Mouse (Mus musculus): ENCODE measurements around the gene Col4a1. TPM values are rescaled to one million over a fixed set of nuclear protein-coding genes. Genes with fewer than 3 reads are reported as not detected.

The Col4a1 gene
- polyA plus RNA-seq, 1 experiment from 2014 or later = 79.3 TPM

DNA sequence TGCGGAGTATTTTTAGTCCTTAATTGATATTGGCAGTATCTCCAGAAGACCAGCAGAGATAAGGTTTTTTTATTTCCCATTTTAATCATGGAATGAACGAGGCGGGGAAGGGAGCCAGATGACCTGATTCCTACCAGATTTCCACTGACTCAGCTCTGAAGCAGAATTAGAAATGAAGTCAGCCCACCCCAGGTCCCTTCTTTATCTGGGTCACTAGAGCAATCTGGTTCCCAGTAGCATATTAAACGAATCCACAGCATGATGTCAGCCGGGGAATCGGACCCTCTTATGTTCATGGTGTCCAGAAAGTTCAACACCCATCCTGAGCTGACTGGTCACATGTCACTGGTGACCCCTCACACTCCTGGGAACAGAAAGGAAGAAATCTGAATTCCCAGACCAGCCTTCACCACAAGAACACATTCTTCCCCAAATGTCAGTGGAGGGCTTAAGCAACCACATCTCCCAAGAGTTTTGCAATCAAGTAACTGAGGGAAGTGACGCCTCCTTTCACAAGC lies 63.0 kb downstream of the Col4a1 start:
- 75% methylated on average over 7 of the region's 7 CpGs for WGBS
- H3K27me3 ChIP-seq (replicated peaks) = no peaks in the 10 kb centered on the region
- no peak overlapping the region for H3K27ac ChIP-seq (replicated peaks)
- H3K9me3 ChIP-seq (replicated peaks) = no peaks in the 10 kb centered on the region
- H3K9ac ChIP-seq (replicated peaks) = no peak overlapping the region
- ATAC-seq (ENCODE audit: low FRiP score) = no peak
- H3K4me1 ChIP-seq = peaks cover 14% of the 10 kb centered on the region
- H3K4me3 ChIP-seq (replicated peaks) = no peak overlapping the region
- H3K36me3 ChIP-seq = no peaks in the 10 kb centered on the region
- H3K4me2 ChIP-seq = no peak overlapping the region

DNA sequence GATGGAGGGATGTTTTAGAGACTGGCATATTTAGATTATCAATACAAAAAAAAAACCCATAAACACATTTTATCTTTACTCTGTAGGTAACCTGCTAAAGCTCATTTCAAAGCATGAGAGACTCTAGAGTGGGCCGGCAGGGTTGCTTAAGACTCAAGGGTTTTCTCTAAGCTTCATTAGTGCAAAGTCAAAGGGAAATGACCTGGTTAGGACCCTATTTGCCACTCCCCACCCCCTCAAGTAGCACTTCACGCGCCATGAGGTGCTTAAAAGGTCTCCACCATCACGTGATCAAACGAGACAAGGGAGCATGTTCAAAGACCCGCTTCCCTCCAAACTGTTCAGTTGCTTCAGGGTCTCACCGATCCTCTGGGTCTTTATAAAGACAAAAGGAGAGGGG lies 63.9 kb downstream of the Col4a1 start:
- 60% methylated on average over 7 of the region's 7 CpGs for WGBS
- no peak overlapping the region for H3K27ac ChIP-seq (replicated peaks)

DNA sequence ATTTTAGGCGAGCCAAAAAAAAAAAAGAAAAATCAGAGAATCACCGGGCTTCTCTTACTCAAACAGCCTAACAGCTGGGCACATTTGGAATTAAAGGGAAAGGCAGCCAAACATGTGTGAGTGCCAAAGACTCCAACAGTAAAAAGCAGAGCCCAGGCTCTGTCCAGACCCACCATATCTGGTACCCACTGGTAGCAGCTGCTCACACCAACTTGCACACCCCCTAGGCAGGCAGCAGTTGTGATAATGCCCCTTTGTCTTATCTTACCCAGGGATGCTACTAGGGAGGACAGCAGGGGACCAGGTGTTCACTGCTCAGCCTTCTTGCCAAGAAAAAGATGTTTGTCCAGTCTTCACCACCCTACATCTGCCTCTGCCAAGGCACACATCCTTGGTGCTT lies 71.1 kb downstream of the Col4a1 start:
- Histone ChIP-seq H3K4me3 (replicated peaks) (no peak overlapping the region), H3K9ac (replicated peaks) (no peak overlapping the region), H3K9me3 (replicated peaks) (no peaks in the 10 kb centered on the region), H3K27me3 (replicated peaks) (no peaks in the 10 kb centered on the region), H3K4me2 (no peak overlapping the region), H3K4me1 (no peaks in the 10 kb centered on the region), H3K27ac (replicated peaks) (no peak overlapping the region), H3K36me3 (no peaks in the 10 kb centered on the region)
- ATAC-seq (ENCODE audit: low FRiP score) = no peak
- 61% methylated on average over 2 of the region's 2 CpGs for WGBS

More for the DNA sequence above, 63.9 kb downstream of the Col4a1 start:
- H3K4me2 ChIP-seq = no peak overlapping the region
- H3K4me1 ChIP-seq = peaks cover 14% of the 10 kb centered on the region
- no peak overlapping the region for H3K9ac ChIP-seq (replicated peaks)
- H3K27me3 ChIP-seq (replicated peaks) = no peaks in the 10 kb centered on the region
- H3K9me3 ChIP-seq (replicated peaks) = no peaks in the 10 kb centered on the region
- H3K36me3 ChIP-seq = no peaks in the 10 kb centered on the region
- no peak for ATAC-seq (ENCODE audit: low FRiP score)
- no peak overlapping the region for H3K4me3 ChIP-seq (replicated peaks)

DNA sequence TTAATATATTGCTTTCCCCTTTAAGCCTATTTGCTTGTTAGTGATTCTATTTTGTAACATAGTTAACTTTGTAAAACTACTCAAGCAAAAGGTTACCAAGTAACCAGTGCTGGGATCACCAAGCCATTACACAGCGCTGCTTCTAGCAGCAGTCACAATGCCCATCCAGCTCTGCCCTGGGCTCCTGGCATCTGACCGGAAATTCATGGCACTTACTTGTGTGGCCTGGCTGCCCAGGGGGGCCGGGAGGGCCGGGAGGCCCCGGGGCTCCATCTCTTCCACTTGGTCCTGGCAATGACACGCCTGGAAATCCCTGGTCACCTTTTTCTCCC lies 77.8 kb downstream of the Col4a1 start:
- H3K4me1 ChIP-seq = 0 out of 2 replicates have a peak, but pooled peaks cover 3% of the 10 kb centered on the region
- H3K9me3 ChIP-seq (replicated peaks) = no peaks in the 10 kb centered on the region
- H3K27me3 ChIP-seq (replicated peaks) = no peaks in the 10 kb centered on the region
- H3K9ac ChIP-seq (replicated peaks) = no peak overlapping the region
- H3K36me3 ChIP-seq = no peaks in the 10 kb centered on the region
- no peak for ATAC-seq (ENCODE audit: low FRiP score)
- 43% methylated on average over 6 of the region's 6 CpGs for WGBS
- no peak overlapping the region for H3K27ac ChIP-seq (replicated peaks)
- H3K4me3 ChIP-seq (replicated peaks) = no peak overlapping the region
- no peak overlapping the region for H3K4me2 ChIP-seq

DNA sequence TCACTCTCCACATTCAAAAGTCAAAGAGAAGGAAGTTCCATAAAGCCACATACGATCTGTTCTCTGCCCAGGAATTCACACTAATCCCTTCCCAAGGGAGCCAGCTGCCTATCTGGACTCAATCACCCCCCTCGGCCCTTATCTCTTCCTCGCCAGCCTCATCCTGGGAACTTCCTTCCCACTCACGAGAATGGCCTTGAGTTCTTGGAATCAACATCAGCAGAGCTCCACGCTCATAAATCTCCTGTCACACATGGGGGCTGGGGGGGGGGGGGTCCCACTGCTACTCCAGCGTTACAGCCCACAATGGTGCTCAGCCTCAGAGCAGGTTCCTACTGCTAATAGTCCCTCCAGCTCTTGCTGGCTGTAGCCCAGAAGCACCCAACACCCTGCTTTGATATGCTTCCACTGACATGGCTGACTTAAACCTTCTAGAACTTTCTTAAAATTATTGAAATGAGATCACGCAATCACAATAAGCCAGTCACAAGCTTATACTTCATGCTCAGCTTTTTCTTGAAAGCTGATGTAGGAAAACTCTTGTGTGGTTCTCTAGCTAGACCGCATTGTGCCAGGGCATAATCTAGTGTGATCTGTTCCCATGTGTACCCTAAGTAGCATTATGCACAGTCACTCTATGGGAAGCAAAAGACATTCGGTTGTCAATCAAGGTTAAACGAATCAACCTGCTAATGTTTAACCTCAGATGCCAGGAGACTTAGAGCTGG lies 78.3 kb downstream of the Col4a1 start:
- Histone ChIP-seq H3K9me3 (replicated peaks) (no peaks in the 10 kb centered on the region), H3K4me3 (replicated peaks) (no peak overlapping the region), H3K27ac (replicated peaks) (no peak overlapping the region), H3K4me2 (no peak overlapping the region), H3K27me3 (replicated peaks) (no peaks in the 10 kb centered on the region), H3K4me1 (0 out of 2 replicates have a peak, but pooled peaks cover 3% of the 10 kb centered on the region), H3K36me3 (no peaks in the 10 kb centered on the region), H3K9ac (replicated peaks) (no peak overlapping the region)
- no peak for ATAC-seq (ENCODE audit: low FRiP score)
- 40% methylated on average over 10 of the region's 10 CpGs for WGBS

DNA sequence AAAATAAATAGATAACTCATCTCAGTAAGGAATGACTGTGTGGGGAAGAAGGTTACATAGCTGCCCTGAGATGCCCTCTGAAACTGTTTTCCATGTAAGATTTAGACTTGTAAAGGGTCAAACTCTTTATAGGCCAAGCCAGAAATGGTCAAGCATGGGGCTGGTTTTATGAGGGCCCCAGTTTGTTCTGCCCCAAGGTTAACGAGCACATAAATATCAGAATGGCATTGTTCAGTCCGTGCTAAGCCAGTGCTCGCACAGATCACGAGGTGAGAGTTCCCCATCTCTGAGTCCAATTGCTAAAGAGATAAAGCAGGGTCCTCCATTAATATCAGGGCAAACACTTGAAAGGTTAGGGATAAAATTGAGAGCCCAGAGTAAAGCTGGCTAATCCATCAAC lies 79.6 kb downstream of the Col4a1 start:
- 37% methylated on average over 4 of the region's 4 CpGs for WGBS
- H3K9ac ChIP-seq (replicated peaks) = no peak overlapping the region
- H3K27me3 ChIP-seq (replicated peaks) = no peaks in the 10 kb centered on the region
- no peaks in the 10 kb centered on the region for H3K9me3 ChIP-seq (replicated peaks)
- H3K27ac ChIP-seq (replicated peaks) = no peak overlapping the region
- H3K36me3 ChIP-seq = no peaks in the 10 kb centered on the region
- no peak for ATAC-seq (ENCODE audit: low FRiP score)
- no peak overlapping the region for H3K4me3 ChIP-seq (replicated peaks)
- 0 out of 2 replicates have a peak, but pooled peaks cover 3% of the 10 kb centered on the region for H3K4me1 ChIP-seq
- H3K4me2 ChIP-seq = no peak overlapping the region

DNA sequence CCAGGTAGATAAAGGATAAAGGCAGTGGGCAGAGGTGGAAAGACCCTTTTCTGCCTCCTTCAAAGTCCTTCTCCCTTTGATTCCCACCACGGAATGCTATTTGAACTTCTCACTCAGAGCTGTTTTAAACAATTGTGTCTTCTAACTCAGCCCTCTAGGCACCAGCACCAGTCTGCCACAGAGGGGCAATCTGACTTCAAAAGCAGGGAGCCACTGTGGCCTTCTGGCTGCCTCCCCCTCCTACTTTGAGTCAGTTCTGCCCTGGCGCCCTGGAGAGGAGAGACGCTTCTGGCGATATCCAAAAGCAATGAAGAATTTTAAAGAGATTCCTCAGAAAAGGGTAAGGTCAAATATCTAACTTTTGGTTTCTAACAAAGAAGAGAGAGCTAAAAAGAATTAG lies 82.3 kb downstream of the Col4a1 start:
- 21% methylated on average over 4 of the region's 4 CpGs for WGBS
- Histone ChIP-seq H3K9me3 (replicated peaks) (no peaks in the 10 kb centered on the region), H3K4me1 (0 out of 2 replicates have a peak, but pooled peaks cover 5% of the 10 kb centered on the region), H3K9ac (replicated peaks) (no peak overlapping the region), H3K36me3 (no peaks in the 10 kb centered on the region), H3K4me3 (replicated peaks) (no peak overlapping the region), H3K4me2 (no peak overlapping the region), H3K27me3 (replicated peaks) (no peaks in the 10 kb centered on the region), H3K27ac (replicated peaks) (no peak overlapping the region)
- no peak for ATAC-seq (ENCODE audit: low FRiP score)

DNA sequence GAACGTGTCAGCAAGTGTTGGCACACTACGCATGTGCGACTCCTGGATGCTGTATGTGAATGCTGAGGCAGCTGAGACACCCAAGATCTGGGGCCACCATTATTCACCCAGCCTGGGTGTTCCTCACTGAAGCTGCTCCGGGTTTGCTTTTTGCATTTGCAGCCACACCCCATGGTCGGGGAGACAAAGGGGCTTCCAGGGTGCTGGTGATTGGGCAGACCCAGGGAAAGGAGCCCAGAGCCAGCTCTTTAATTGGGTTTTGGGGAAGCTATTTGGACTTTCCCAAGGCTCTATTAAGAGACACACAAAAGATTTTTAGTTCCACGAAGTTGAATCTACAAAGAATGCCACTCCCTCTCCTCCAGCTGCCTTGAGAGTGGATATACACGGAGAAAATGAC lies 85.2 kb downstream of the Col4a1 start:
- no peak overlapping the region for H3K4me3 ChIP-seq (replicated peaks)
- no peak overlapping the region for H3K27ac ChIP-seq (replicated peaks)
- H3K27me3 ChIP-seq (replicated peaks) = no peaks in the 10 kb centered on the region
- 0 out of 2 replicates have a peak, but pooled peaks cover 2% of the 10 kb centered on the region for H3K4me1 ChIP-seq
- H3K9ac ChIP-seq (replicated peaks) = no peak overlapping the region
- H3K9me3 ChIP-seq (replicated peaks) = no peaks in the 10 kb centered on the region
- H3K36me3 ChIP-seq = no peaks in the 10 kb centered on the region
- no peak overlapping the region for H3K4me2 ChIP-seq
- WGBS = 47% methylated on average over 7 of the region's 7 CpGs
- no peak for ATAC-seq (ENCODE audit: low FRiP score)

DNA sequence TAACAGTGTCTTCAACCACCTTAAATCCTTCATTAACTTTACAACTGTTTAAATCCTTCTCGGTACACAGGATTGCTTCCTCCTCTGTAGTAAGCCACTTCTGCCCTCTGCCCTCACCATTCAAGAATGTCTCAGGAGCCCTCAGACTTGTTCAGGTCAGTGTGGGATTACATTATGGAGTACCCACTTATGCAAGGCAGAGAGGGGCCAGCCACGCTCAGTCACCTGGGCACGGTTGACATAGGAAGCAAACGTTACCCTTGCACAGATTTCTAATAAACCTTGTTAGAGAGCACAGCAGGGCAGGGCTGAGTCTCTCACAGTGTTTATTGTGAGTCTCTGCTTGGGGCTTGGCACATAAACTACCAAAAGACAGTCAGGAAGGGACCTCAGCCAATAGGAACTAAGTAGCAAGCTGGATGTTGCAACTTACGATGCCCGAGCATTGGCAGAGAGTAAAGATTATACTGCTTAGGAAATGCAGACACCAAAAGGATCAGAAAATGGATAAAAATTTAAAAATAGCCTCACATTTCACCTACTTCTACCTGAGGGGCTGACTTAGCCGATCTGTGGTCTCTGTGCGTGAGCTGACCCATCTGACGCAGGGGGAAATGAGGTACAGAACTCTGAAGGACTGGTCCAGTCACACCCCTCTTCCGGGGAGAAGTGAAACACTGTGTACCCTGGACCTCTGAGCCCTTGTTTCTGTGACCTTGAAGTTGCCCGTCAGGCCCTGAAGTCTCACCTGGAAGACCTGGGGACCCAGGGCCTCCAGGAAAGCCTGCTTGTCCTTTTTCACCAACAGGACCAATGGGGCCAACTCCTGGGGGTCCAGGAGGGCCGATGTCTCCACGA lies 86.8 kb downstream of the Col4a1 start:
- 0 out of 2 replicates have a peak, but pooled peaks cover 2% of the 10 kb centered on the region for H3K4me1 ChIP-seq
- no peak for ATAC-seq (ENCODE audit: low FRiP score)
- no peak overlapping the region for H3K4me3 ChIP-seq (replicated peaks)
- no peaks in the 10 kb centered on the region for H3K36me3 ChIP-seq
- H3K27me3 ChIP-seq (replicated peaks) = no peaks in the 10 kb centered on the region
- WGBS = 82% methylated on average over 13 of the region's 13 CpGs
- H3K9me3 ChIP-seq (replicated peaks) = no peaks in the 10 kb centered on the region
- H3K27ac ChIP-seq (replicated peaks) = no peak overlapping the region
- H3K9ac ChIP-seq (replicated peaks) = no peak overlapping the region
- H3K4me2 ChIP-seq = no peak overlapping the region

DNA sequence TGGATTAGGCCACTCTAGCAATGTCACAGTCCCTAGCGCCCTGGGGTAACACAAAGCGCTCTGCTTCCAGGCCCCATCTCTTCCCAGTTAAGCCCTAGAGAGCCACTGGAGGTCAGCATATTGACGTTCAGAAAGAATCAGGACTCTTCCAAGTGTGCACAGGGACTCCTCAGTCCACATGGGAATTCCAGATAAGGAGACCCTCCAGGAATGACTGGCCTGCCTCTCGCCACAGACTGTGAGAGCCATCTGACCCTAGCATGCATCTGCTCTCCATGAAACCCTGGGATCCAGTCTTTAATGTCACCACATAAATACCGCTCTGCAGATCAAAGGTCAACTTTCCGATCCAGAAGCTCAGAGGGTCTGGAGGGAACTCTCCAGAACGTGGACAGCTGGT lies 88.4 kb downstream of the Col4a1 start:
- Histone ChIP-seq H3K27me3 (replicated peaks) (no peaks in the 10 kb centered on the region), H3K9ac (replicated peaks) (no peak overlapping the region), H3K4me1 (0 out of 2 replicates have a peak, but pooled peaks cover 2% of the 10 kb centered on the region), H3K36me3 (no peaks in the 10 kb centered on the region), H3K4me2 (no peak overlapping the region), H3K27ac (replicated peaks) (no peak overlapping the region), H3K4me3 (replicated peaks) (no peak overlapping the region), H3K9me3 (replicated peaks) (no peaks in the 10 kb centered on the region)
- 77% methylated on average over 7 of the region's 7 CpGs for WGBS
- ATAC-seq (ENCODE audit: low FRiP score) = no peak

DNA sequence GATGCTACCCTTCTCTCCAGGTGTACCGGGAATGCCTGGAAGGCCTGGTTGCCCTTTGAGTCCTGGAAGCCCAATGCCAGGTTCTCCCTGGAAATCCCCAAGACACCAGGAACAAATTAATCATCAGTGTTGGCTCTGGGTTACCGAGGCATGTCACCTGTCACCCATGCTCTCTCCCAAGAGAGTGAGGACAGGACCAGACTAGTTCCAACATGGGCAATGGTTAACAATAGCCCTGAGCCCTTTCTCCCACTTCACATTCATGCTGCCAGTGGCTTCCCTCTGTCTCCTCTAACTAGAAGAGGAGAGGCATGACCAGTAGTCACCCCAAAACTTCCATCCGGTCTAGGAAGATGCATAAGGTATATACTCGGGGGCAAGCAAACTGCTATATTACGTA lies 91.3 kb downstream of the Col4a1 start:
- no peak for ATAC-seq (ENCODE audit: low FRiP score)

DNA sequence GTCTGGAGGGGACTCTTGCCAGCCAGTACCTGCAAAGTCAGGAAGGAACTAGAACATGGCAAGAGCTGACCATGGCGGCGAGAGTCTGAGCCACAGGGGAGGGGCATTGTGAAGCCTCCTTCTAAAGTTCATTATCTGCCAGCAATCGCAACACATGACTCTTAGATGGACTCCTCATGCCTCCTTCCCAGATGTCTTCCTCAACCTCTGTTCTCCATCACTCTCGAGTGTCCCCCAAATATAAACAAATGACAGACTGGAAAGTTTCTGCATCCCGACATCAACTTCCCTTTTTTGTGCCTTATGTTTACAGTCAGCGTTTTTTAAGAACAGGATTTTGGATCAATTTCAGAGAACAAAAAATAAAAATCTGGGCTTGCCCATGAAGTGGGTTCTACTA lies 93.3 kb downstream of the Col4a1 start:
- WGBS = 89% methylated on average over 6 of the region's 6 CpGs
- Histone ChIP-seq H3K4me1 (no peaks in the 10 kb centered on the region), H3K4me3 (replicated peaks) (no peak overlapping the region), H3K4me2 (no peak overlapping the region), H3K36me3 (no peaks in the 10 kb centered on the region), H3K27me3 (replicated peaks) (no peaks in the 10 kb centered on the region), H3K9ac (replicated peaks) (no peak overlapping the region), H3K27ac (replicated peaks) (no peak overlapping the region), H3K9me3 (replicated peaks) (no peaks in the 10 kb centered on the region)
- ATAC-seq (ENCODE audit: low FRiP score) = no peak

More for the DNA sequence above, 91.3 kb downstream of the Col4a1 start:
- Histone ChIP-seq H3K9me3 (replicated peaks) (no peaks in the 10 kb centered on the region), H3K9ac (replicated peaks) (no peak overlapping the region), H3K4me2 (no peak overlapping the region), H3K4me3 (replicated peaks) (no peak overlapping the region), H3K4me1 (0 out of 2 replicates have a peak, but pooled peaks cover 2% of the 10 kb centered on the region), H3K27ac (replicated peaks) (no peak overlapping the region), H3K36me3 (no peaks in the 10 kb centered on the region), H3K27me3 (replicated peaks) (no peaks in the 10 kb centered on the region)
- WGBS = 90% methylated on average over 5 of the region's 5 CpGs
